Mouse (Mus musculus) hindbrain, embryonic 10.5 days (tissue): Measurements from ENCODE around the gene Hdgfl2. TPM values are rescaled to one million over a fixed set of nuclear protein-coding genes. Genes with fewer than 3 reads are reported as not detected.

ENCODE experiments used
- DNase-seq: peaks from one replicate; pipeline ENCODE4 v3.0.0-alpha.2; 2017; ENCODE audit warnings: low spot score
- H3K27ac ChIP-seq: fragments of 300-500 bp; sonication (generic); 2 replicates; pipeline ENCODE4 v1.5.1; 2016; ENCODE audit warnings: mild to moderate bottlenecking, moderate library complexity
- H3K27me3 ChIP-seq: fragments of 300-500 bp; sonication (generic); 2 replicates; pipeline ENCODE4 v1.6.1; 2016; ENCODE audit warnings: mild to moderate bottlenecking; ENCODE audit not compliant: poor library complexity, insufficient read depth, severe bottlenecking
- H3K36me3 ChIP-seq: fragments of 300-500 bp; sonication (generic); 2 replicates; pipeline ENCODE4 v1.6.1; 2016; ENCODE audit warnings: mild to moderate bottlenecking, moderate library complexity
- H3K4me1 ChIP-seq: fragments of 300-500 bp; sonication (generic); replicated peaks from 2 replicates; pipeline ENCODE4 v1.6.1; 2016; ENCODE audit warnings: mild to moderate bottlenecking
- H3K4me3 ChIP-seq: fragments of 300-500 bp; sonication (generic); 2 replicates; pipeline ENCODE4 v1.5.1; 2016; ENCODE audit warnings: mild to moderate bottlenecking, moderate library complexity
- H3K9me3 ChIP-seq: fragments of 300-500 bp; sonication (generic); 2 replicates; pipeline ENCODE4 v1.6.1; 2016; ENCODE audit warnings: mild to moderate bottlenecking, moderate library complexity
- WGBS: fragments of 180-500 bp; shearing (Covaris S2); methylation state at CpG from one replicate; pipeline ENCODE4 v1.1.7; 2016; 5-methylcytosine and 5-hydroxymethylcytosine counted together
- polyA plus RNA-seq: library from polyadenylated mRNA; unstranded; fragments of >200 nt; fragmentation: Nextera tagmentation; extraction: Ambion mirVana; gene quantifications from 2 replicates; pipeline ENCODE4 v1.2.1, GENCODE M21; 2016

Gene Hdgfl2
- polyA plus RNA-seq, 1 experiment from 2014 or later, result 186 TPM

- WGBS, result 80% methylated on average over 11 of the region's 11 CpGs
These were observed 46.7 kb downstream of the Hdgfl2 start for GRCm38 (mm10) chr17:56126175-56126574.

DNA sequence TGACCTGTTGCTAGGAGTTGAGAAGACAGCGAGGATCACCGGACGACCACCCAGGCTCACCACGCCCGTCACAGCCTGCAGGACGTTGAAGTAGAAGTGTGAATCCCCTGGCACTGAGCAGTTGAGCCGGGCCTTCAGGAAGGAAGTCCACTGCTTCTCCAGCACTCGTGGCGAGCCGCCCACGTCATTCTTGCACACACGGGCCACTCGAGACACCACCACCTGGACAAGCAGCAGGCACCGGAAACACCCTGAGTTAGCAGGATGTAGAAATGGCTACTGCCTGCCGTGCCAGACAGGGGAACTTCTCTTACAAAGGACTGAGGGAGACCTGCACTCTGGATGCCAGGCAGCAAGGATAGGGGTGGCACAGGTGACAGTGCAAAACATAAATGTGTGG, 48.8 kb downstream of the Hdgfl2 start:
- Histone ChIP-seq H3K4me3 (no peak overlapping the region), H3K4me1 (peaks cover 19% of the 10 kb centered on the region), H3K27me3 (peaks cover 30% of the 10 kb centered on the region), H3K9me3 (peaks cover 2% of the 10 kb centered on the region), H3K36me3 (peaks cover 56% of the 10 kb centered on the region), H3K27ac (no peak overlapping the region)
- WGBS, result 93% methylated on average over 15 of the region's 15 CpGs
- DNase-seq, result no peak

More at GRCm38 (mm10) chr17:56126175-56126574, 46.7 kb downstream of the Hdgfl2 start:
- H3K9me3 ChIP-seq, result peaks cover 19% of the 10 kb centered on the region
- H3K4me1 ChIP-seq, result peaks cover 12% of the 10 kb centered on the region
- no peak overlapping the region for H3K4me3 ChIP-seq
- H3K36me3 ChIP-seq, result peaks cover 56% of the 10 kb centered on the region
- peaks cover 50% of the 10 kb centered on the region for H3K27me3 ChIP-seq
- H3K27ac ChIP-seq, result no peak overlapping the region
- DNase-seq, result no peak

GRCm38 (mm10) chr17:56131136-56131535, 51.7 kb downstream of the Hdgfl2 start:
- Histone ChIP-seq H3K4me1 (peaks cover 35% of the 10 kb centered on the region), H3K4me3 (no peak overlapping the region), H3K36me3 (peaks cover 46% of the 10 kb centered on the region), H3K27ac (no peak overlapping the region), H3K9me3 (no peaks in the 10 kb centered on the region; the same call in 1 of the 2 replicates), H3K27me3 (peaks cover 13% of the 10 kb centered on the region)
- 93% methylated on average over 10 of the region's 10 CpGs for WGBS
- DNase-seq, result no peak

GRCm38 (mm10) chr17:56131814-56132213, 52.4 kb downstream of the Hdgfl2 start:
- H3K9me3 ChIP-seq, result no peaks in the 10 kb centered on the region; the same call in 1 of the 2 replicates
- H3K36me3 ChIP-seq, result peaks cover 45% of the 10 kb centered on the region
- H3K27me3 ChIP-seq, result peaks cover 15% of the 10 kb centered on the region
- peak; percentile 68 for DNase-seq
- H3K4me3 ChIP-seq, result no peak overlapping the region
- H3K4me1 ChIP-seq, result peaks cover 35% of the 10 kb centered on the region
- no peak overlapping the region for H3K27ac ChIP-seq
- WGBS, result 40% methylated on average over 7 of the region's 7 CpGs

GRCm38 (mm10) chr17:56132661-56133060, 53.2 kb downstream of the Hdgfl2 start:
- Histone ChIP-seq H3K27me3 (peaks cover 24% of the 10 kb centered on the region), H3K4me1 (peaks cover 43% of the 10 kb centered on the region), H3K36me3 (peaks cover 36% of the 10 kb centered on the region), H3K9me3 (no peaks in the 10 kb centered on the region; the same call in 1 of the 2 replicates), H3K27ac (no peak overlapping the region), H3K4me3 (no peak overlapping the region; the same call in 1 of the 2 replicates)
- 6% methylated on average over 14 of the region's 14 CpGs for WGBS
- peak; percentile 70 for DNase-seq

DNA sequence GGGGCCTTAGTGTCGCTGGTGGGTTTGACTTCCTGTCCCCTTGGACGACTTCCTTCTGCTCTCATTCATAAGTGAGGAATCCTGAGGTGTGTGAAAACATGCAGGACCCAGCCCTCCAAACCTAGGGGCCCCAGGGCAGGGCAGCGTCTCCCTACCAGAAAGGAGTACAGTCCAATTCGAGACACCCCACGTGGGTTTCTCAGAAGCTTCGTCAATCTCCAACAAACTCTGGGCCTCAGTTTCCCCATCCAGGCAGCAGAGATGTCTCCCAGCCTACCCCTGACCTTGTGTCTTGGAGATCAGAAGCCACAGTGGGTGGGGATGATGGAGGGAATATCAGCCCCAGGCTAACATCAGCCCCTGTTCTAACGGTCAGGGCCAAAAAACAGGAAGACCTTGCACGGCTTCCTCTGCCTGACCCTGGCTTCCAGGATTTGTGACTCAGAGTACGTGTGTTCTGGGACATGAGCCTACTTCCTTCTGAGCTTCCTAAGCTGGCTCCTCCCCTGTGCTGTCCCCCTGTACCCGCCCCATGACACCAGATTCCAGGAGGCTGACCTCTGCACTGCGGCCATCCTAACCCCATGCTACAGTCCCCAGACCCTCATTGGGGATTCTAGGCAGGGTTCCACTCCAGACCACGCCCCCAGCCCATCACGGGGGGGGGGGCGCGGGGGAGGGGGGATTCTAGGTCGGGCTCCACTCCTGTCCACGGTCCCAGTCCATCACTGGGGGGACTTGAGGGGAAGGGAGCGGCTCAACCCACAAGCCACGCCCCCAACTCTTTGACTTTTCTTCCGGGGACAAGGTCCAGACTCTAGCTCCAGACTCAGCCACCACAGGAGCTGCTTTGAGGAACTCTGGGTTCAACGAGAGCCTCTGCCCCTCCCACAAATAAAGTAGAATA, 54.3 kb downstream of the Hdgfl2 start:
- DNase-seq, result peak; percentile 66
- 16% methylated on average over 20 of the region's 21 CpGs for WGBS
- peak overlapping the region; percentile 60 for H3K27ac ChIP-seq
- peak overlapping the region; percentile 47 for H3K4me3 ChIP-seq
- peaks cover 34% of the 10 kb centered on the region for H3K27me3 ChIP-seq
- H3K4me1 ChIP-seq, result peaks cover 53% of the 10 kb centered on the region
- no peaks in the 10 kb centered on the region; the same call in 1 of the 2 replicates for H3K9me3 ChIP-seq
- H3K36me3 ChIP-seq, result peaks cover 29% of the 10 kb centered on the region

GRCm38 (mm10) chr17:56134463-56134971, 55.1 kb downstream of the Hdgfl2 start:
- peak overlapping the region; percentile 47 for H3K4me3 ChIP-seq
- peaks cover 61% of the 10 kb centered on the region for H3K4me1 ChIP-seq
- WGBS, result 1% methylated on average over 27 of the region's 27 CpGs
- peak; percentile 68 for DNase-seq
- H3K9me3 ChIP-seq, result no peaks in the 10 kb centered on the region; the same call in 1 of the 2 replicates
- H3K27ac ChIP-seq, result peak overlapping the region; percentile 60; the same call in 1 of the 2 replicates
- peaks cover 22% of the 10 kb centered on the region for H3K36me3 ChIP-seq
- H3K27me3 ChIP-seq, result peaks cover 42% of the 10 kb centered on the region

DNA sequence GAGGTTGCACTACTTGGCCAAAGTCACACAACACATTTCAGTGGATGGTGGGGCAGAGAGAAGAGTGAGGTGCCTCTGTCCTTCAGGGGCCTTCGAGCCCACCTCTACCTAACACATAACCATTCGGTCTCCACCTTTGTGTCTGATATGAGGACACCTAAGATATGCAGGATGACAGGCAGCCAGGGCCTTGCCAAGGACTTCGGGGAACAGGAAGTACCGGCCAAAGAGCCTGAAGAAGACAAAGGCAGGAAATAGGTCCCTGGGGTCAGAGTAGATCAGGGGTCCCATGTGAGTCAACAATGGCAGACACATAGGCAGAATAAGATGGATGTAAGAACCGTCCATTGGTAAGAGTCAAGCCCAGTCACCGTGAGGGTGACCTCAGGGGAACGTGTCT, 57.1 kb downstream of the Hdgfl2 start:
- no peak for DNase-seq
- no peak overlapping the region for H3K27ac ChIP-seq
- H3K9me3 ChIP-seq, result no peaks in the 10 kb centered on the region
- WGBS, result 85% methylated on average over 7 of the region's 7 CpGs
- H3K4me1 ChIP-seq, result peaks cover 81% of the 10 kb centered on the region
- no peak overlapping the region for H3K4me3 ChIP-seq
- H3K27me3 ChIP-seq, result peaks cover 63% of the 10 kb centered on the region
- H3K36me3 ChIP-seq, result peaks cover 2% of the 10 kb centered on the region; the same call in 1 of the 2 replicates

DNA sequence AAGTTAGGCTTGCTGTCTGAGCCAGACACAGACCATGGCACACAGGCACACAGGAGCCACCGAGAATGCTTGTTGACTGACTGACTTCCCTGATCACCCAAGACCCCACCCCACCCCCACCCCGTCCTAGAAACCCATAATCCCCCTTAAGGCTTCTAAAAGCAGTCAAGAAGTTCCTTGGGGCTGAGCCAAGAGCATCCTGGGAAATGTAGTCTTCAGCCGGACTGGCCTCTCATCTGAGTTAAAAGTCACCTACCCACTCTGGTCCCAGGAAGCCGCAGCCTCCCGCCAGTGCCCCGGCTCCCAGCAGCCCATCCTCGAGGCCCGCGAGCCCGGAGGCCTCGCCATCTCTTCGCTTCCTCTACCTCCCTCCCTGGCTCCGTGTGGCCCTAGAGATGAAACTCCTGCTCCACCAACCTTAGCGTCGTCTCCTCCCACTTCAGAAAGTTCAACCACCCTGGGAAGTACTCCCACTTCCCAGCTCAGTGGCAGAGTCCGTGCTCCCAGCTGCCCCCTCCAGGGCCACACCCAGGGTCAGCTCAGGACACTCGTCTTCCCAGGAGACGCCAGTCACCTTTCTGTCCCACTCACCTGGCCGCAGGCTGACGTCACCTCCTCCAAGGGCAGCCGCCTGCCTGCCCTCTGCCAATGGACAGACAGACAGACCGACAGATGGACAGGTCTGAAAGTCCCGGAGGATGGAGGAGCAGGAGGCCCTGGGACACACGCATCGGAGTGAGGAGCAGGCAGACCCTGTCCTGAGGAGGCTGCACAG, 58.6 kb downstream of the Hdgfl2 start:
- Histone ChIP-seq H3K9me3 (no peaks in the 10 kb centered on the region), H3K36me3 (no peaks in the 10 kb centered on the region), H3K27ac (peak overlapping the region; percentile 13; the same call in 1 of the 2 replicates), H3K4me3 (peak overlapping the region; percentile 78), H3K4me1 (peaks cover 91% of the 10 kb centered on the region), H3K27me3 (peaks cover 77% of the 10 kb centered on the region)
- 10% methylated on average over 25 of the region's 25 CpGs for WGBS
- no peak for DNase-seq

- H3K36me3 ChIP-seq, result no peaks in the 10 kb centered on the region
- DNase-seq, result no peak
- H3K27ac ChIP-seq, result peak overlapping the region; percentile 86
- peaks cover 79% of the 10 kb centered on the region for H3K4me1 ChIP-seq
- peak overlapping the region; percentile 78 for H3K4me3 ChIP-seq
- no peaks in the 10 kb centered on the region for H3K9me3 ChIP-seq
- H3K27me3 ChIP-seq, result peaks cover 91% of the 10 kb centered on the region
- 5% methylated on average over 21 of the region's 21 CpGs for WGBS
These were observed 59.9 kb downstream of the Hdgfl2 start for GRCm38 (mm10) chr17:56139355-56139754.

DNA sequence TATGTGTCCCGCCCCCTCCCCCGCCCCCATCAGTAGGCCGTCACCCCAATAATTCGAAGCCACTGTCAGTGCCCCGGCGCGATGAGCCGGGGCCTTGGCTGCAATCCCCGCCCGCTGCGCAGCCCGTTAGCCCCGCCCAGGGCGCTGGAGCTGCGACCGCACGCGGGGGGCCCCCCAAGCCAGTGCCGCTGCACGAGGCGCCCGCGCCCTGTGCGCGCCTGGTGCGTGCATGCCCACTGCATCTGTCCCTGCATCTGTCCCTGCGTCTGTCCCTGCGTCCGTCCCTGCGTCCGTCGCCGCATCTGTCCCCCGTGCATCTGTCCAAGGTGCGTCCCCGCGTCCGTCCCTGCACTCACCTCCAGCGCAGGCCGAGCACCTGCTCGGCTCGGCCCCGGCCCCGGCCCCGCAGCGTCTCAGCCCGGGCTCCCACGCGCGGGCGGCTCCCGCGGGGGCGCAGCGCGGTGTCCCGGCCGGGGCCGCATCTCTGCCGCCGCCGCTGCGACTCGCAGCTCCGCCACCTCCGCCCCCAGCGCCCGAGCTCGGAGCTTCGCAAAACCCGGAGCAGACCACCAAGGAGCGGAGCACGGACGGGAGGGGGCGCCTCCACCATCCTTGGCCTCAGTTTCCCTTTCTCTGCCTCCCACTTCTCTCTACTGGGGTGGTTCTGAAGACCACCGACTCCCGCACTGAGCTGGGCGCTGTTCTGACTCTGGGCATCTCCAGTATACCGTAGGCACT, 60.6 kb downstream of the Hdgfl2 start, which contains the start of gene Sema6b:
Gene Sema6b, minus strand, starts transcription at position 486 of the 738 bp plus-strand sequence.
- Histone ChIP-seq H3K27me3 (peaks cover 97% of the 10 kb centered on the region), H3K4me3 (peak within 1 kb of the TSS; percentile 78), H3K4me1 (peaks cover 72% of the 10 kb centered on the region), H3K27ac (peak within 1 kb of the TSS; percentile 86), H3K9me3 (no peaks in the 10 kb centered on the region), H3K36me3 (no peaks in the 10 kb centered on the region)
- peak; percentile 80 for DNase-seq
- WGBS, result 1% methylated on average over 79 of the region's 79 CpGs
